Mouse (Mus musculus): ENCODE results near the gene Tmem200c. TPM values are rescaled to one million over a fixed set of nuclear protein-coding genes. Genes with fewer than 3 reads are reported as not detected.

The Tmem200c gene
- total and polyA plus RNA-seq, 3 experiments: 0.11 TPM; not detected in 2

DNA sequence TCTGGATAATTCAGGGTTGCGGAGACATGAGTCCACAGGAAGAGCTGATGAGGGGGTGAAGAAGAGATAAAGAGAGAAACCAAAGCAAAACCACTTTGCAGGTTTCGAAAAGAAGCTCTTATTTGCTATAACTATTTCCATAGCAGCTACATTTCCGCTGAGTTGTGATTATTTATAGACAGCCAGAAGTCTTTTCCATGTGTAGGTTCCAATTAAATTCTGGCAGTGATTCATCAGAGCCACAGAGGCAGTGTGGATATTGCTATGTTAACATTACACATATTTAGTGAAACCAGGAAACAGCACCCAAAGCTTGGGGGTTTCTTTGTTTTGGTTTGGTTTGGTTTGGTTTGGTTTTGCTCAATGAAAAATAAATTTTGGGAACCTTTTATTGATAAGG is 37.8 kb downstream of the Tmem200c start:
- Histone ChIP-seq H3K36me3 (replicated peaks) (no peaks in the 10 kb centered on the region), H3K27me3 (ENCODE audit: insufficient read depth, low read length) (no peaks in the 10 kb centered on the region), H3K9me3 (replicated peaks) (peaks cover 46% of the 10 kb centered on the region), H3K4me1 (ENCODE audit: insufficient read depth, low read depth, low read length) (no peaks in the 10 kb centered on the region), H3K4me3 (ENCODE audit: low read depth, low read length) (no peak overlapping the region)
- ATAC-seq (ENCODE audit: extremely low read depth, insufficient number of reproducible peaks, low FRiP score, poor library complexity, severe bottlenecking) (no peak), DNase-seq (ENCODE audit: low spot score) (no peak)
- TF ChIP-seq GATA1 (IDR thresholded peaks at IDR 0.05; ENCODE audit: borderline replicate concordance, low read length): no peak
- TF ChIP-seq POLR2AphosphoS5 (IDR thresholded peaks at IDR 0.05; ENCODE audit: insufficient replicate concordance, low read depth, low read length): no peak
- TF ChIP-seq TAL1 (conservative IDR thresholded peaks at IDR 0.05; ENCODE audit: low read depth, low read length): no peak
- no peak for TF ChIP-seq GATA2 (IDR thresholded peaks at IDR 0.05; ENCODE audit: borderline replicate concordance, low read depth, low read length)
- no peak for TF ChIP-seq CTCF (IDR thresholded peaks at IDR 0.05; ENCODE audit: low read depth, low read length)

DNA sequence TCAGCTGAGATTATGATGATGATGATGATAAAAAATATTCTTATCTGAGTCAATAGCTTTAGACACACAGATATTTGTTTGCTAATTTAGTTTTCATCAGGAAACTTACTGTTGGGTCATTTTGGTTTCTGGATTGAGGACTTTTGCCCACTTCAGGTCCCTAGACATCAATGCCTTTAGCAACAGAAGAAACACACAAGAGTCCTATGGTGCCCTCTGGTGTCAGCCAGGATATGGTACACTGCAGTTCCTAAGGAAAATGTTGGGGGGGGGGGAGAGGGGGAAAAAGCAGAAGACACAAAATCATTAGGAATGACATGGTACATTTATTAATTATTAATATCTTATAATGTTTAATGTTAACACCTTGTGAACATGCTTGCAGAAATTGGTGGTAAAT is 42.0 kb downstream of the Tmem200c start:
- H3K9me3 ChIP-seq (replicated peaks): peaks cover 41% of the 10 kb centered on the region
- no peaks in the 10 kb centered on the region for H3K27me3 ChIP-seq (ENCODE audit: insufficient read depth, low read length)
- H3K4me3 ChIP-seq (ENCODE audit: low read depth, low read length): no peak overlapping the region
- TF ChIP-seq CTCF (IDR thresholded peaks at IDR 0.05; ENCODE audit: low read depth, low read length) (no peak), GATA1 (IDR thresholded peaks at IDR 0.05; ENCODE audit: borderline replicate concordance, low read length) (no peak), TAL1 (conservative IDR thresholded peaks at IDR 0.05; ENCODE audit: low read depth, low read length) (no peak), POLR2AphosphoS5 (IDR thresholded peaks at IDR 0.05; ENCODE audit: insufficient replicate concordance, low read depth, low read length) (no peak), GATA2 (IDR thresholded peaks at IDR 0.05; ENCODE audit: borderline replicate concordance, low read depth, low read length) (no peak)
- ATAC-seq (ENCODE audit: extremely low read depth, insufficient number of reproducible peaks, low FRiP score, poor library complexity, severe bottlenecking) (no peak), DNase-seq (ENCODE audit: low spot score) (no peak)
- H3K4me1 ChIP-seq (ENCODE audit: insufficient read depth, low read depth, low read length): no peaks in the 10 kb centered on the region
- H3K36me3 ChIP-seq (replicated peaks): no peaks in the 10 kb centered on the region

- Histone ChIP-seq H3K4me1 (ENCODE audit: insufficient read depth, low read depth, low read length) (no peaks in the 10 kb centered on the region), H3K4me3 (ENCODE audit: low read depth, low read length) (no peak overlapping the region), H3K36me3 (replicated peaks) (no peaks in the 10 kb centered on the region), H3K27me3 (ENCODE audit: insufficient read depth, low read length) (no peaks in the 10 kb centered on the region), H3K9me3 (replicated peaks) (peaks cover 27% of the 10 kb centered on the region)
- ATAC-seq (ENCODE audit: extremely low read depth, insufficient number of reproducible peaks, low FRiP score, poor library complexity, severe bottlenecking) (no peak), DNase-seq (ENCODE audit: low spot score) (no peak)
- TF ChIP-seq POLR2AphosphoS5 (IDR thresholded peaks at IDR 0.05; ENCODE audit: insufficient replicate concordance, low read depth, low read length) (no peak), CTCF (IDR thresholded peaks at IDR 0.05; ENCODE audit: low read depth, low read length) (no peak), TAL1 (conservative IDR thresholded peaks at IDR 0.05; ENCODE audit: low read depth, low read length) (no peak), GATA1 (IDR thresholded peaks at IDR 0.05; ENCODE audit: borderline replicate concordance, low read length) (no peak), GATA2 (IDR thresholded peaks at IDR 0.05; ENCODE audit: borderline replicate concordance, low read depth, low read length) (no peak)
Measured at GRCm38 (mm10) chr17:68874021-68874420, 47.6 kb downstream of the Tmem200c start.

GRCm38 (mm10) chr17:68875251-68875650 is 48.8 kb downstream of the Tmem200c start:
- Histone ChIP-seq H3K4me3 (ENCODE audit: low read depth, low read length) (no peak overlapping the region), H3K27me3 (ENCODE audit: insufficient read depth, low read length) (no peaks in the 10 kb centered on the region), H3K36me3 (replicated peaks) (no peaks in the 10 kb centered on the region), H3K9me3 (replicated peaks) (peaks cover 35% of the 10 kb centered on the region), H3K4me1 (ENCODE audit: insufficient read depth, low read depth, low read length) (no peaks in the 10 kb centered on the region)
- TF ChIP-seq GATA1 (IDR thresholded peaks at IDR 0.05; ENCODE audit: borderline replicate concordance, low read length): no peak
- TF ChIP-seq TAL1 (conservative IDR thresholded peaks at IDR 0.05; ENCODE audit: low read depth, low read length): no peak
- no peak for TF ChIP-seq POLR2AphosphoS5 (IDR thresholded peaks at IDR 0.05; ENCODE audit: insufficient replicate concordance, low read depth, low read length)
- TF ChIP-seq GATA2 (IDR thresholded peaks at IDR 0.05; ENCODE audit: borderline replicate concordance, low read depth, low read length): no peak
- TF ChIP-seq CTCF (IDR thresholded peaks at IDR 0.05; ENCODE audit: low read depth, low read length): no peak
- DNase-seq (ENCODE audit: low spot score) (no peak), ATAC-seq (ENCODE audit: extremely low read depth, insufficient number of reproducible peaks, low FRiP score, poor library complexity, severe bottlenecking) (no peak)

DNA sequence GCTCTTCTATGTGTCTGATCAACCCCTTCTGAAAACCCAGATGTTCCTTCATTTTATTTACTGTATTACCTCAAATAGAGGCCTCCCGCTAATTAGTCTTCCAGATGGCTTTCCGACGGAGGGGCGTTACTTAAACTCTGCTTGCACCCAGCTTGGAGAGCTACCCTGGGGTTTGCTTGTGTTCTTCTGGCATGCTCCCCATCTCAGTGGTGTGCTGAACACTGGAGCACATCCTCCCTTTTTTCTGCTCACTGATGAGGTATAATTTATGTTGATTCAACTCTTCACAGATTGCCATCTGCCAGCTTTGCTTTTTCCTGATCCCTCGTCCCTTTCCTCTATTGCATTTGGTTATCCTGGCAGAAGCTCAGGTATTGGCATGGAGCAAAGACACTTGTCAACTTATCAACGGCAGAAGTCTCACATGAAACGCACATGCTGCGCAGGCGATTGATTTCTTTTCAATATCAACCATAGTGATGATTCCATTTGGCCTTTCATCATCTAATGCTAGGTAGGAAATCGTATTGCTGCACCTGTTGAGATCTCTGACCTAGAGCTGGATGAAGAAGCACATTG is 49.6 kb downstream of the Tmem200c start:
- Histone ChIP-seq H3K36me3 (replicated peaks) (no peaks in the 10 kb centered on the region), H3K27me3 (ENCODE audit: insufficient read depth, low read length) (no peaks in the 10 kb centered on the region), H3K9me3 (replicated peaks) (peaks cover 37% of the 10 kb centered on the region), H3K4me3 (ENCODE audit: low read depth, low read length) (no peak overlapping the region), H3K4me1 (ENCODE audit: insufficient read depth, low read depth, low read length) (no peaks in the 10 kb centered on the region)
- ATAC-seq (ENCODE audit: extremely low read depth, insufficient number of reproducible peaks, low FRiP score, poor library complexity, severe bottlenecking): no peak
- TF ChIP-seq TAL1 (conservative IDR thresholded peaks at IDR 0.05; ENCODE audit: low read depth, low read length) (no peak), CTCF (IDR thresholded peaks at IDR 0.05; ENCODE audit: low read depth, low read length) (no peak), POLR2AphosphoS5 (IDR thresholded peaks at IDR 0.05; ENCODE audit: insufficient replicate concordance, low read depth, low read length) (no peak), GATA1 (IDR thresholded peaks at IDR 0.05; ENCODE audit: borderline replicate concordance, low read length) (no peak), GATA2 (IDR thresholded peaks at IDR 0.05; ENCODE audit: borderline replicate concordance, low read depth, low read length) (no peak)
- DNase-seq (ENCODE audit: low spot score): no peak

- DNase-seq (ENCODE audit: low spot score) (no peak), ATAC-seq (ENCODE audit: extremely low read depth, insufficient number of reproducible peaks, low FRiP score, poor library complexity, severe bottlenecking) (no peak)
- no peaks in the 10 kb centered on the region for H3K36me3 ChIP-seq (replicated peaks)
- peaks cover 44% of the 10 kb centered on the region for H3K9me3 ChIP-seq (replicated peaks)
- H3K4me1 ChIP-seq (ENCODE audit: insufficient read depth, low read depth, low read length): no peaks in the 10 kb centered on the region
- no peak overlapping the region for H3K4me3 ChIP-seq (ENCODE audit: low read depth, low read length)
- H3K27me3 ChIP-seq (ENCODE audit: insufficient read depth, low read length): no peaks in the 10 kb centered on the region
- TF ChIP-seq TAL1 (conservative IDR thresholded peaks at IDR 0.05; ENCODE audit: low read depth, low read length): no peak
- TF ChIP-seq POLR2AphosphoS5 (IDR thresholded peaks at IDR 0.05; ENCODE audit: insufficient replicate concordance, low read depth, low read length): no peak
- no peak for TF ChIP-seq GATA1 (IDR thresholded peaks at IDR 0.05; ENCODE audit: borderline replicate concordance, low read length)
- TF ChIP-seq GATA2 (IDR thresholded peaks at IDR 0.05; ENCODE audit: borderline replicate concordance, low read depth, low read length): no peak
- TF ChIP-seq CTCF (IDR thresholded peaks at IDR 0.05; ENCODE audit: low read depth, low read length): no peak
Measured at GRCm38 (mm10) chr17:68881725-68882524, 55.5 kb downstream of the Tmem200c start.
